Mouse (Mus musculus) kidney, adult 2 months (tissue): ENCODE results near the gene Ccn2.

Experiments used
- CTCF ChIP-seq: fragments of 200-500 bp; conservative IDR thresholded peaks from 2 replicates; pipeline ENCODE4 v1.5.1; 2011; ENCODE audit warnings: low read depth, mild to moderate bottlenecking, control low read depth, low read length, moderate library complexity, mixed read lengths; ENCODE audit not compliant: insufficient read depth, insufficient read length
- POLR2A ChIP-seq: fragments of 200-500 bp; IDR thresholded peaks from one replicate; pipeline ENCODE4 v1.6.1; 2011; ENCODE audit warnings: low read depth, low read length, control low read depth

- no peak for TF ChIP-seq POLR2A
- TF ChIP-seq CTCF: no peak
Measured at GRCm38 (mm10) chr10:24589238-24589637, 6.0 kb upstream of the Ccn2 start.
